Mouse (Mus musculus): Measurements from ENCODE around the gene Gm32742. TPM values are rescaled to one million over a fixed set of nuclear protein-coding genes. Genes with fewer than 3 reads are reported as not detected.

Gm32742 gene
- under 1 TPM; 0.01 to 0.04 TPM for polyA plus RNA-seq (2012; fragmentation: generic; extraction: Trizol)

GRCm38 (mm10) chr9:51165312-51166180 lies at the start of gene Gm32742:
Gene Gm32742, minus strand, starts transcription at chr9:51165517.

GRCm38 (mm10) chr9:51213023-51213728 lies 47.9 kb upstream of the Gm32742 start, which contains the start of gene Pou2af1:
Gene Pou2af1, plus strand, starts transcription at chr9:51213708.

GRCm38 (mm10) chr9:51101756-51102425 lies 63.4 kb downstream of the Gm32742 start, which contains the start of gene 4833427G06Rik:
Gene 4833427G06Rik, minus strand, starts transcription at chr9:51102078.

Other genes with a start within 250 kb of the Gm32742 start
- 10 to 100 TPM in 1 of 2 experiments, 1 to 10 TPM in 1; 1.0 to 10.4 TPM for gene Sik2, start 156.4 kb downstream of the Gm32742 start, polyA plus RNA-seq (2012; fragmentation: generic; extraction: Trizol)
- gene Btg4, start 104.6 kb downstream of the Gm32742 start, polyA plus RNA-seq (2012; fragmentation: generic; extraction: Trizol), result not detected
- 10 to 100 TPM; 12.6 to 29.4 TPM for gene Layn, start 88.4 kb downstream of the Gm32742 start, polyA plus RNA-seq (2012; fragmentation: generic; extraction: Trizol)
- gene 4833427G06Rik, start 63.4 kb downstream of the Gm32742 start, polyA plus RNA-seq (2012; fragmentation: generic; extraction: Trizol), result 1 to 10 TPM in 1 of 2 experiments, under 1 TPM in 1; 0.53 to 4.8 TPM
- under 1 TPM; 0.01 to 0.07 TPM for gene Pou2af1, start 48.2 kb upstream of the Gm32742 start, polyA plus RNA-seq (2012; fragmentation: generic; extraction: Trizol)
- gene Colca2, start 113.1 kb upstream of the Gm32742 start, polyA plus RNA-seq (2012; fragmentation: generic; extraction: Trizol), result 1 to 10 TPM in 1 of 2 experiments, under 1 TPM in 1; 0.60 to 2.1 TPM
- gene 1810046K07Rik, start 163.4 kb upstream of the Gm32742 start, polyA plus RNA-seq (2012; fragmentation: generic; extraction: Trizol), result not detected